Mouse (Mus musculus) stomach, postnatal 0 days (tissue): ENCODE measurements around the gene Slc35g2.

Experiments
- CTCF ChIP-seq: IDR thresholded peaks from 2 replicates; pipeline ENCODE4 v1.5.1; 2016; ENCODE audit warnings: antibody characterized with exemption, low read depth, mild to moderate bottlenecking, moderate library complexity
- EP300 ChIP-seq: optimal IDR thresholded peaks from 2 replicates; pipeline ENCODE3; 2016; ENCODE audit warnings: antibody characterized with exemption

DNA sequence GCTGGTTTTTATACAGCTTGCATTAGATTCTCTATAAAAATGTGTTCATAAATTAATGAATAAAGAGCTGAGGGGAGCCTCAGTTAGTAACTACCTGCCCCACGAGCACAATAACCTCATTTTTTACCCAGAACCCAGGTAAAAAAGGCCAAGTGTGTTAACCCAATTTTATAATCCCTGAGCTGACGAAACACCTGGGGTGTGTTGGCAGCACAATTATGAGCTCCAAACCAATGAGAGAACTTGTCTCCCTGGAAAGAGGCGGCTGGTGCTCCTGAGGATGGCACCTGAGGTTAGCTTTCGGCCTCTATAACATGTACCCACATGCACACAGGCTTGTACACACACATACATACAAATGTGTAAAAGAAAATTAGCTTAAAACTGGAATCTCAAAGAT, 65.4 kb downstream of the Slc35g2 start:
- TF ChIP-seq CTCF (no peak), EP300 (no peak)
